Mouse (Mus musculus): ENCODE measurements around the gene Zfp622. TPM values are rescaled to one million over a fixed set of nuclear protein-coding genes. Genes with fewer than 3 reads are reported as not detected.

The Zfp622 gene
- polyA plus RNA-seq, 1 experiment from 2014 or later: 34.6 TPM

Small RNAs within 50 kb of the gene (microRNA-seq; reads per million reads assigned to microRNA genes)
- not detected for gene Mir7212 (ENCODE audit: borderline number of aligned reads)

Other genes starting within 250 kb of the Zfp622 start
- gene Retreg1, start 141.2 kb upstream of the Zfp622 start, polyA plus RNA-seq (2015; fragmentation: Nextera tagmentation; extraction: Ambion mirVana): 25.4 and 27.3 TPM in 2 replicates